Mouse (Mus musculus): ENCODE data around the gene Tarbp1. TPM values are rescaled to one million over a fixed set of nuclear protein-coding genes. Genes with fewer than 3 reads are reported as not detected.

Gene Tarbp1
- polyA plus RNA-seq, 1 experiment = 3.9 TPM

- Histone ChIP-seq H3K4me1 (ENCODE audit: control insufficient read depth, insufficient read depth, insufficient read length) (no peaks in the 10 kb centered on the region), H3K4me3 (ENCODE audit: extremely low read depth, insufficient read depth, insufficient read length) (no peak overlapping the region), H3K27me3 (ENCODE audit: control insufficient read depth, insufficient read depth, low read length) (no peaks in the 10 kb centered on the region), H3K27ac (ENCODE audit: insufficient read depth, low read length) (no peak overlapping the region), H3K36me3 (ENCODE audit: control insufficient read depth, insufficient read depth, low read length) (no peaks in the 10 kb centered on the region)
- DNase-seq (ENCODE audit: low read depth in 1 of 2, low spot score in 2 of 2) = no peak
- TF ChIP-seq POLR2A (IDR thresholded peaks at IDR 0.05; ENCODE audit: low read depth, low read length) = no peak
- TF ChIP-seq CTCF (IDR thresholded peaks at IDR 0.05; ENCODE audit: extremely low read depth, insufficient read depth, insufficient read length, insufficient replicate concordance) = no peak
- WGBS = 84% methylated on average over 10 of the region's 10 CpGs
Observed at GRCm38 (mm10) chr8:126514011-126514964, 39.4 kb upstream of the Tarbp1 start.

DNA sequence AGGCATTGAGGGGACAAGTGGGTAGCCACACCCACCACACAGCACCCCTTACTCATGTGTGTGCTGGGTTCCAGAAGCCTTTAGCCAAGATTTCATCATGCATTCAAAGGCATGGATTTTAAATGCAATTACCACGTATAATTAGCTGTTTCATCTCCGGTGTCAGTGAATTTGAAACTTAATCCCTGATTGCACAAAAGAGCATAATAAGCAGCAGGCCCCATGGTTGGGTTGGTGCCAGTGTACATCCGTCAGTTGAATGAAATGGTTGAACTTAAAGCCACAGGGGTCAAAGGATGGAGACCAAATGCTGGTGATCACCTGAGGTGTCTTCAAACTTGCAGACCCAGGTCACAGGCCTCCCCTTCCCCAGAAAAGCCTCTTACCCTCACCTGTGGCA, 36.0 kb upstream of the Tarbp1 start:
- Histone ChIP-seq H3K36me3 (ENCODE audit: control insufficient read depth, insufficient read depth, low read length) (no peaks in the 10 kb centered on the region), H3K27me3 (ENCODE audit: control insufficient read depth, insufficient read depth, low read length) (no peaks in the 10 kb centered on the region), H3K4me3 (ENCODE audit: extremely low read depth, insufficient read depth, insufficient read length) (no peak overlapping the region), H3K27ac (ENCODE audit: insufficient read depth, low read length) (no peak overlapping the region), H3K4me1 (ENCODE audit: control insufficient read depth, insufficient read depth, insufficient read length) (no peaks in the 10 kb centered on the region)
- 95% methylated on average over 3 of the region's 3 CpGs for WGBS
- TF ChIP-seq POLR2A (IDR thresholded peaks at IDR 0.05; ENCODE audit: low read depth, low read length) = no peak
- TF ChIP-seq CTCF (IDR thresholded peaks at IDR 0.05; ENCODE audit: extremely low read depth, insufficient read depth, insufficient read length, insufficient replicate concordance) = no peak
- DNase-seq (ENCODE audit: low read depth in 1 of 2, low spot score in 2 of 2) = no peak

- H3K27ac ChIP-seq (ENCODE audit: insufficient read depth, low read length) = no peak overlapping the region
- H3K27me3 ChIP-seq (ENCODE audit: control insufficient read depth, insufficient read depth, low read length) = no peaks in the 10 kb centered on the region
- 92% methylated on average over 6 of the region's 6 CpGs for WGBS
- H3K4me3 ChIP-seq (ENCODE audit: extremely low read depth, insufficient read depth, insufficient read length) = no peak overlapping the region
- H3K4me1 ChIP-seq (ENCODE audit: control insufficient read depth, insufficient read depth, insufficient read length) = no peaks in the 10 kb centered on the region
- TF ChIP-seq POLR2A (IDR thresholded peaks at IDR 0.05; ENCODE audit: low read depth, low read length) = no peak
- no peak for TF ChIP-seq CTCF (IDR thresholded peaks at IDR 0.05; ENCODE audit: extremely low read depth, insufficient read depth, insufficient read length, insufficient replicate concordance)
- no peak for DNase-seq (ENCODE audit: low read depth in 1 of 2, low spot score in 2 of 2)
- H3K36me3 ChIP-seq (ENCODE audit: control insufficient read depth, insufficient read depth, low read length) = no peaks in the 10 kb centered on the region
Observed at GRCm38 (mm10) chr8:126509635-126510034, 34.8 kb upstream of the Tarbp1 start.

DNA sequence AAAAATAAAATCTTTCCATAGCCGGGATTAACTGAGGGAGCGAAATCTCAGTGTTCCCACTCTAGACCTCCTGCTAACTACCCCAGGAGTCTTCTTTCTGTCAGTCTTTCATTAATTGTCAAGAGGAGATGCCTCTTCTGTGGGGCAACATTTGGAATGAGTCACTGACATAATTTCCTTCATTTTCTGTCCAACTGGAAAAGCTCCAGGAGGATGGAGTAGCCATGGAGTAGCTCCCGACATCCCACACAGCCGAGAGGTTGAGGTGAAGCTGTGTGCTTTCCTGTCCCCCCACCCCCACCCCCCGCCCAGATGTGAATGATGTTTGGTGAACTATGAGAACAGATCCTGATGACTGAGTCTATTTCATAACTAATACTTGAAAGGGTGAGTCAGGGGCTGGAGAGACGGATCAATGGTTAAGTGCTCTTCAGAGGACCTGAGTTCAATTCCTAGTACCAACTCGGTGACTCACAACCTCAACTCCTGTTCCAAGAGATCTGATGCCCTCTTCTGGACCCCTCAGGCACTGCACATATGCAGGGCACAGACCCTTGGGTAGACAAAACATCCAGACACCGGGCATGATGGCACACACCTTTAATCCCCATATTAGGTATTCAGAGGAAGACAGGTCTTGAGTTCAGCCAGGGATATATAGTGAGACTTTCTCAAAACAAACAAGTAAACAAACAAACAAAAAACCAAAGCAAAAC, 34.2 kb upstream of the Tarbp1 start:
- H3K4me3 ChIP-seq (ENCODE audit: extremely low read depth, insufficient read depth, insufficient read length) = no peak overlapping the region
- no peaks in the 10 kb centered on the region for H3K27me3 ChIP-seq (ENCODE audit: control insufficient read depth, insufficient read depth, low read length)
- no peak for DNase-seq (ENCODE audit: low read depth in 1 of 2, low spot score in 2 of 2)
- no peak for TF ChIP-seq CTCF (IDR thresholded peaks at IDR 0.05; ENCODE audit: extremely low read depth, insufficient read depth, insufficient read length, insufficient replicate concordance)
- TF ChIP-seq POLR2A (IDR thresholded peaks at IDR 0.05; ENCODE audit: low read depth, low read length) = no peak
- 91% methylated on average over 8 of the region's 8 CpGs for WGBS
- no peaks in the 10 kb centered on the region for H3K4me1 ChIP-seq (ENCODE audit: control insufficient read depth, insufficient read depth, insufficient read length)
- H3K36me3 ChIP-seq (ENCODE audit: control insufficient read depth, insufficient read depth, low read length) = no peaks in the 10 kb centered on the region
- H3K27ac ChIP-seq (ENCODE audit: insufficient read depth, low read length) = no peak overlapping the region

- WGBS = 91% methylated on average over 2 of the region's 2 CpGs
- no peak overlapping the region for H3K4me3 ChIP-seq (ENCODE audit: extremely low read depth, insufficient read depth, insufficient read length)
- no peak for DNase-seq (ENCODE audit: low read depth in 1 of 2, low spot score in 2 of 2)
- TF ChIP-seq CTCF (IDR thresholded peaks at IDR 0.05; ENCODE audit: extremely low read depth, insufficient read depth, insufficient read length, insufficient replicate concordance) (no peak), POLR2A (IDR thresholded peaks at IDR 0.05; ENCODE audit: low read depth, low read length) (no peak)
- no peaks in the 10 kb centered on the region for H3K4me1 ChIP-seq (ENCODE audit: control insufficient read depth, insufficient read depth, insufficient read length)
- no peak overlapping the region for H3K27ac ChIP-seq (ENCODE audit: insufficient read depth, low read length)
- no peaks in the 10 kb centered on the region for H3K36me3 ChIP-seq (ENCODE audit: control insufficient read depth, insufficient read depth, low read length)
- no peaks in the 10 kb centered on the region for H3K27me3 ChIP-seq (ENCODE audit: control insufficient read depth, insufficient read depth, low read length)
Observed at GRCm38 (mm10) chr8:126508221-126508620, 33.4 kb upstream of the Tarbp1 start.

GRCm38 (mm10) chr8:126504492-126505182, 29.8 kb upstream of the Tarbp1 start:
- no peaks in the 10 kb centered on the region for H3K36me3 ChIP-seq (ENCODE audit: control insufficient read depth, insufficient read depth, low read length)
- DNase-seq (ENCODE audit: low read depth in 1 of 2, low spot score in 2 of 2) = no peak
- 75% methylated on average over 16 of the region's 16 CpGs for WGBS
- H3K27ac ChIP-seq (ENCODE audit: insufficient read depth, low read length) = no peak overlapping the region
- H3K4me3 ChIP-seq (ENCODE audit: extremely low read depth, insufficient read depth, insufficient read length) = no peak overlapping the region
- H3K4me1 ChIP-seq (ENCODE audit: control insufficient read depth, insufficient read depth, insufficient read length) = no peaks in the 10 kb centered on the region
- H3K27me3 ChIP-seq (ENCODE audit: control insufficient read depth, insufficient read depth, low read length) = no peaks in the 10 kb centered on the region
- no peak for TF ChIP-seq POLR2A (IDR thresholded peaks at IDR 0.05; ENCODE audit: low read depth, low read length)
- no peak for TF ChIP-seq CTCF (IDR thresholded peaks at IDR 0.05; ENCODE audit: extremely low read depth, insufficient read depth, insufficient read length, insufficient replicate concordance)
